Mouse (Mus musculus): Measurements from ENCODE around the gene Tjp2.

DNA sequence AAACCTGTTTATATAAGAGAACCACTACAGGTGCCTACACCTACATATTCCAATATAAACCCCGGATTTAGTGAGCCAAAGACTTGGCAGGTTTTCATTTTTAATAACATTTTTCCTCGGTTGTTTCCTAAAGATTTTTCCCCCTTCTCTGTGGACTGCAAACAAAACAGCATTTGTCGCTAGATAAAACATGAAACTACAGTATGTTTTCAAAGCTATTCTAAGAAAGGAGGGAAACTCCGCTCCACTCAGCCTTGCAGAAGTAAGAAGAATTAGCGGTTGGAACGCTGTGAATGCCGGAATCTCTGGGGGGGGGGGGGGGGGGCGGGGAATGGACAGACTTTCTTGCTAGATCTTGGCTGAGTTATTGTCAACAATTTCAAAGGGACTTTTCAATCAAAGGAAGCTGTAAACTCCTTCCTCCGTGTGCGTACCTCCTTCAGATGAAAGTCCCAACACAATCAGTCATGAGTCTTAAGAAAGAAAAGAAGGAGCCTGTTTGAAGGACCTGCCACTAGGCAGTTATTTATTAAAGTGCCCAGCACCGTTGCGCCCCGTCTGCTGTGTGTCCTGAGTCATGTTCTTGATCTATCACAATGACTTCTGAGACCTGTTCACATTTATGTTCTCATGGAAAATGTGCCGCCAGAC is 3.9 kb downstream of the Tjp2 start:
- TF ChIP-seq TAL1 (IDR thresholded peaks at IDR 0.05; ENCODE audit: low read length): no peak
- no peak for TF ChIP-seq GATA1 (IDR thresholded peaks at IDR 0.05; ENCODE audit: low read length)
